Mouse (Mus musculus) kidney, adult 11 months (tissue): ENCODE results near the gene Slc25a36.

Source experiments
- DNase-seq: peaks from one replicate; pipeline ENCODE4 v3.0.0; 2022

Gene Slc25a36

DNA sequence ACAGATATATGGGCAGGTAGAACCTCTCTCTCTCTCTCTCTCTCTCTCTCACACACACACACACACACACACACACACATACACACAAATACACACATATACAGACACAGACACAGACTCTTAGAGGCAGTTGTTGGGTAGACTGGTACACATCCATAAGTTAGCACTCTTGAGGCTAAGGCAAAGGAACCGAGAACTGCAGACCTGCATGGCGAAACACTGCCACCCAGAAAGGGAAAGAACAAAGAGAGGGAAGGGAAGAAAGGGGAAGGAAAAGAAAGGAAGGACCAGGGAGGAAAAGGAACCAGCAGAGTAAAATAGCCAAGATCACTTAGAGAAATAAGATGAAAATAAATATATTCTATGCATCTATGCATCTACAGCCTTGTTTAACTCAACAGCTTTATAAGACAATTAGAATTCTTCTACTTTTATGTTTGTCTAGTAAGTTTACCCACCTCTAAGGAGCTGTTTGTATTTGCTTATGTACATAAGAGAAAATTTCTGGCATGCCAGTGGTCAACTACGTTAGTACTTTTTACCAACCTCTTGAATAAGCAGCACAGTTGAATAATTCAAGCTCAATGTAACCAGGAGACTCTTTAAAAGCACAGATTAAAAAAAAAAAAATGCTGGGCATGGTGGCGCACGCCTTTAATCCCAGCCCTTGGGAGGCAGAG, 4.3 kb downstream of the Slc25a36 start:
- no peak for DNase-seq

DNA sequence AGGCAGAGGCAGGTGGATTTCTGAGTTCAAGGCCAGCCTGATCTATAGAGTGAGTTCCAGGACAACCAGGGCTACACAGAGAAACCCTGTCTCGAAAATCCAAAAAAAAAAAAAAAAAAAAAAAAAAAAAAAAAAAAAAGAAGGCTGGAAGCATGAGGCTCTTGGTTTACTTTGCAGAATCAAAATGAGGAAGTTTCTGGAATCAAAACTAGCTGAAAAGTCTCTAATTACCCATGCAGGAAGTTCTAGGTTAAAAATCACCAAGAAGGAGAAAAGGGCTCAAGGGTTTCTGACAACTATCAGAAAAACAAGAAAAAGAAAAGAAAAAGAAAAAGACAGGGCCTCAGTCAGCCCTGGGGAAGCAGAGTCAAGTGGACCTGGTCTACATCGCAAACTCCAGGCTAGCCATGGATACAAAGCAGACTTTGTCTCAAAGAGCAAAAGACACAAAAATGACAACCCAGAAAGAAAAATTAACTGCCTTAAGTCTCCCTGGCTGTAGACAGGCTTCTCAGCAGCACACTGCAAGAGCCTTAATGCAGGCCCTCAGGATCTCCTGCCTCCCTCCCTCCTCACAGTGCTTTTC, 5.5 kb downstream of the Slc25a36 start:
- no peak for DNase-seq

DNA sequence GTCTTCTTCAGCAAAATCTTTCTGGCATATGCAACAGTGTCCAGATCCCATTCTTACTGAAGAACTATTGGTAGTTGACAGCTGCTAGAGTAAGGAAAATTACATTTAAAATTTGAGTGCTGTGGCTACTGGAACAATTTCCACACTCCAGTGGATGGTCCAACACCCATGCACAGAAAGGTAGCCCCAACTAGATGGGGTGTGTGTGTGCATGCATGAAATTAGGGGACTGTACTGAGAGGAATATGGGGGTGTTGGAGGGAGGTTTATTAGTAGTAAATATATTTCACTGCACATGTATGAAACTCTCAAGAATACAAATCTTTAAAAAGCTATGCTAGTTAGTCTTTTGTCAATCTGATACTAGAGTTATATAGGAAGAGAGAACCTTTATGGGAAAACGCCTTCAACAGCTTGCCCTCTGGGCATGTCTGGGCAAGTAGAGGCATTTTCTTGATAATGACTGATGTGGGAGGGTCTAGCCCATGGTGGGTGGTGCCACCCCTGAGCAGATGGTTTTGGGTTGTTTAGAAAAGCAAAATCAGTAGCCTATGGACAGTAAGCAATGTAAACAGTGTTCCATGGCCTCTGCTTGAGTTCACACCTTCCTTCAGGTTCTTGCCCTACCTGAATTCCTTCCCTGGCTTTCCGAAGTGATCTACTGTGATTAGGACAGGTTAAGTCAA, 7.4 kb downstream of the Slc25a36 start:
- DNase-seq = no peak

DNA sequence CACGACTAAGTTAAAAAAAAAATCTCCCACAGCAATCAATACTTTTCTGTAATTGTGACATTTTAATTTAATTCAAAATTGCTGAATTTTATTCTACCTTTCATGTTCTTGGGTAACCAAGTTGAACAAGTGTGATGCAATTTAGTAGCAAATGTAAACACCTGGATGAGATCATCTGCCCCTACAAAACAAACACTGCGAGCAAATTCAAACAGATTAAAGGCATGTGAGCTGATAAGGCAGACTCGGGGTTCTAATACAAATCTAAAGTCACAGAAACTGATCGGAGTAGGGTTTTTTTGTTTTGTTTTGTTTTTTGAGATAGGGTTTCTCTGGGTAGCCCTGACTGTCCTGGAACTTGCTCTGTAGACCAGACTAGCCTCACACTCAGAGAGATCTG, 12.0 kb downstream of the Slc25a36 start:
- no peak for DNase-seq

DNA sequence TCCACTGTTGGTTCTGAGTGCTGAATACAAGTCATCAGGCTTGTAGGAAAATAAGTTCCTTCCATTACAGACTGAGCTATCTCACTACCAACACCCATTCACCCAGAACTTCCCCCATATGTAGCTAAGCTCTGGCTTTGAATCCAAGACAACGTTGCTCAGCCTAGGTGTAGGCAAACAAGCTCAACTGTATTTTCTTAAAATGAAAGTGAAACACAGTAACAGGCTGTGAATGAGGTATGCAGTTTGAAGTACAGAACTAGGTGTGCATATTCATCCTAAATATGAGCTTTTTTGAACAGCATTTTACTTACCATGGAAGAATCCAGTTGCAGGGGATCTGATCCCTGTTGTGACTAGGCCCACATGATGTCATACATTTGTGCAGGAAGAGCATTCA, 14.8 kb downstream of the Slc25a36 start:
- no peak for DNase-seq

DNA sequence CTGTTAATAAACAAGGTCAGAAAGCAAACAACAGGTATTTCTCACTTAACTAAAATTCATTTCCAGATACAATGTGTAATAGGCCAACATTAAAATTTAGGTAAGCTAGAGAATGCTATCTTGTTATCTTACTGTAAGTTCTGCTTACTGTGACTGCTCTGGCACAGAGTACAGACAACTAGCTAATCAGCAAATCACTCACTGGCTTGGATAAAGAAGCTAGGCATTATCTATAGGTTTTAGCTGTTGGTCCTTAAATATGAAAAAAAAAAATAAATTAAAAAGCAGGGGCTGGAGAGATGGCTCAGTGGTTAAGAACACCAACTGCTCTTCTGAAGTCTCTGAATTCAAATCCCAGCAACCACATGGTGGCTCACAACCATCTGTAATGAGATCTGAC, 23.1 kb downstream of the Slc25a36 start:
- DNase-seq = no peak

DNA sequence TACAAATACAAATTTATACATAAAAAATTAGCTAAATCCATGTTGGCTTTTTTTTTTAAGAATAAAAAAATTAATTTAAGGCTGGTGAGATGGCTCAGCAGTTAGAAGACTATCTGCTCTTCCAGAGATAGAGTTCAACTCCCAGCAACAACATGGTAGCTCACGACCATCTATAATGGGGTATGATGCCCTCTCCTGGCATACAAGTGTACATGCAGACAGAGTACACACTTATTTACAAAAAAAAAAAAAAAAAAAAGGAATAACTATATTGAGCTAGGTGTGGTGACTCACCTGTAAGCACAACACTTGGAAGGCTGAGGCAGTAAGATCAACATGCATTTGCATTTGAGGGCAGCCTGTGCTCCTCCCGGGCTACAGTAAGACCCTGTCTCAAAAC, 26.3 kb downstream of the Slc25a36 start:
- DNase-seq = no peak

DNA sequence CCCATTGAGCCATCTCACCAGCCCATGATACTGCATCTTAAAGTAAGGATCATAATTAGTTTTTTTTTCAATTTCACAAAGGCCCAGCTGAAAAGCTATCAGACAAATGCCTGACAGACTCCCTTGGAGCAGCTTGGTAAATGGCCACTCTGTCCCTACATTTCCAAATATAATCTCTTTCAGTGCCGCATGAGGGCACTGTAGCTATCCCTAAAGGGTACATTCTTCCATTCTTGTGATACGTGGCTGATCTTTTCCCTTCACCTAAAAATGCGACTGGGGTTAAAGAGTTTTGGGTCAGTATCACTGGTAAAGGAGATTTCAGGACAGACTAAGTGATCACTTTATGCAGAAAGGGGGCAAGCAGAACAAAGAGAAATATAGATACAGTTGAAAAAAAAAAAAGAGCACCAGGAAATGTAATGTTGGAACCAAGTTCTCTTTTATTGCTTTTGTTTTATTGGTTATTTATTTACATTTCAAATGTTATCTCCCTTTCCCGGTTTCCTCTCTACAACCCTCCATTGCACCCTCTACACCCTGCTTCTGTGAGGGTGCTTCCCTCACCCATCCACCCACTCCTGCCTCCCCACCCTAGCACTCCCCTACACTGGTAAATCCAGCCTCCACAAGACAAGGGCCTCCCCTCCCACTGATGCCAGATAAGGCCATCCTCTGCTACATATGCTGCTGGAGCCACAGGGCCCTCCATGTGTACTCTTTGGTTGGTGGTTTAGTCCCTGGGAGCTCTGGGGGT, 29.7 kb downstream of the Slc25a36 start:
- no peak for DNase-seq

DNA sequence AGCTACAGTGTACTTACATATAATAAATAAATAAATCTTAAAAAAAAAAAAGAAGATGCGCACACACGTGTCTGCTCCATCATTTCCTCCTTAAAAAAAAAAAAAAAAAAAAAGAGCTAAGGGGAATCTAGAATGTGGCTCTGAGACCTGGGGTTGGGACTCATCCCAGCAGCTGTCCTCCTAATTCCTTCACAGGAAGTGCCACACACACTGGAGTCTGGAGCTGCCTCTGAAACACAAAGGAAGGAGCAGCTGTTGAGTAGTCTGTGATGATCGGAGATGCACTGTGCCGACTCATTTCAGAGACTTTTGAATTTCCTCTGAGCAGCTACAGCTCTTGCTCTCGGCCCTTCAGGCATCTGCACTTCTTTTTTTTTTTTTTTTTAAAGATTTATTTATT, 41.0 kb downstream of the Slc25a36 start:
- no peak for DNase-seq

DNA sequence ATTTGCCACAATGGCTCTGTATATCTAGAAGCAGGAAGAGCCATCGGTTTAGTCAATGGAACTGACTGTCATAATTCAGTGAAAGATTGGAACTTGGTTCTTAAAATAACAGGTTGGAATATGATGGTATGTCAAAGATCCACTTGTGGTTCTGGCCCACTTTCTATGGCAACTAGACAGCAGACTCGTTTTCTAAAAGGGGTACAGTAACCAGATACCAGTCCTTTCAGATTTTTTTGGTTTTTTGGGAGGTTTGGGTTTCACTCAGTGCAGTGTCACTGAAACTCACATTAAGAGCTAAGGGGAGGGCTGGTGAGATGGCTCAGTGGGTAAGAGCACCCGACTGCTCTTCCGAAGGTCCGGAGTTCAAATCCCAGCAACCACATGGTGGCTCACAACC, 41.5 kb downstream of the Slc25a36 start:
- DNase-seq = no peak

DNA sequence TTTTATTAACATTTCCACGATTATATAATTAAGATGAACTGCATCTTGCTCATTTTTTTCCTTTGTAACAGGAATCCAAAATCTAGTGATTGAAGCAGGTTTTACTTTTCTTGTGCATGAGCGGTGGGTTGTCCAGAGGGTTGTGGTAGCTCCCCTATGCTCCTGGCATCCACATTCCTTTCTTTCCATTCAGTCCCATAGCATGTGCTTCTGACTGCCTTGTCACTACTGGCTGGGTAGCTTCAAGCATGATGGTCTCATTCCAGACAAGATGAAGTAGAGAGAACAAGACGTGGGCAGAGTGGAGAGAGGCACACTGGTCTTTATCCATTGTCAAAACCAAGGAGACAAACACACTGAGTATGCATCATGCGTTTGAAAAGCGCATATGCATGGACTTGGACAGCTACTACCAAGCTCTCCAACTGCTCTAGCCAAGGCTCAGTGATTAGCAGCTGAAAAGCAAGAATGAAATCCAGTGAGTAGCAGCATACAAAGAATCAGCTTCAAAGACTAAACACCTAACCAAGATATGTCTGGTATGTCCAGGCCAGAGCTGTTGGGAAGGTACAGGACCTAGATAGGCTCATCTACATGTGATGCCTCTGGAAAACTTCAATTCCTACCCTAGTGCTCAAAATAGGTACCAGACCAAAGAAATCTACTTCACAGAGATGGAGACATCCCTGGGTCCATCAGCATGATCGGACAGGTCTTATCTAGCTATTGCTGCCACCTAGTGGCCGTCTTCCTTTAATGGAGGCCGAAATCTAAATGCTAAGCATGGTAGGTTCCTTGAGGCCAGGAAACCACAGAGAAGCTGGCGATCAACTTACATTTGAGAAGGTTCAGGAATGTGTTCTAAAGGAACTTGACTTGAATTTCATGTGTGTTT, 42.5 kb downstream of the Slc25a36 start:
- DNase-seq = peak; percentile 70

DNA sequence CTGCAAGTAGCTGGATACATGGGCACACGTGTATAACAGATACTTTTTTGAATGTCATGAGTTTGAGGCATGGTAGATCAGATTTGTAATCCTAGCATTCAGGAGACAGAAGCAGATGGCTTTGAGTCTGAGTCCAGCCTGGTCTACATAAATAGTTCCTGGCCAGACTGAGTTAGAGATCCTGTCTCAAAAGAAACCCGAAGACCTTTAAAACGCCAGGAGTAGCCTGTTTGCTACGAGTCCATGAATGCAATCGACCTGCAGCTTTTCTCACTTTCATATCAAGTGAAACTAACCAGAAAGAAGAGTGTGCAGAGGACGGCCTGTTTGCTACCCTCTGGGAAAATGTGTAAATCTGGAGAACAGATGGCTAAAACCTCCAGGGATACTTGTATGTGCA, 43.2 kb downstream of the Slc25a36 start:
- DNase-seq = no peak

DNA sequence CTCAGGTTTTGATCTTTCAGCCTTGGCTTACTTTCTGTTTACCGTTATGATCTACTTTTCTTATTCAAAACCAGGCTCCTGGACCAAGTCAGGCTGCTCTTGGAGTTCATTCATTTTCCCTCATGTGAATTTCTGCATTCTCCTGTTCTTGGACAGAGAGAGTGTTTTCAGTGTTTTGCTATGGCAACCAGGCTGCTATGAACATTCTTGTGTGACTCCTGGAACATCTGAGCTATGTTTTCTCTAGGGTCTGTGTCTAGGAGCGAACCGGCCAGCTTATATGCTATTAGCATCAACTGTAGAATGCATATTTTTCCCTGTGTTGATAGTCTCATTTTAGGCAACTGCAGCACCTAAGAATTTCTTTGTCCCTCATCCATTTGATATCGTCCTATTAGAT, 45.1 kb downstream of the Slc25a36 start:
- DNase-seq = no peak

DNA sequence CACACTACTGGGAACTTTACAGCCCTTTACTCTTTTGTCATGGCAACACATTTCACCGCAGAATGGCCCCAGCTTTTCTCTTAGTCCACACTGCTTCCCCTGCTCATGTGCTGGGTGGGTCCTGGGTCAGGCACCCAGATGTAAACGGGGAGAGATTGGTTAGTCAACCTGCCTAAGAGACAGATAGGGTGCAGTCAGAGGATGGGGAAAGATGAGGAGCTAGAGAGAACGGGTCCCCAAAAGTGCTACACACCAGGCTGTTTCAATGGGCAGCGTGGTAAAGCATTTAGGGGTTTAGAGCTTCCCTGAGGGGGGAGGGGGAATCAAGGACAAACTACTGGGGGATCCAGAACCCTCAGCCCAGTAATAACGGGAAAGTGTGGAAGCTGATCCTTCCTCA, 45.7 kb downstream of the Slc25a36 start:
- no peak for DNase-seq

DNA sequence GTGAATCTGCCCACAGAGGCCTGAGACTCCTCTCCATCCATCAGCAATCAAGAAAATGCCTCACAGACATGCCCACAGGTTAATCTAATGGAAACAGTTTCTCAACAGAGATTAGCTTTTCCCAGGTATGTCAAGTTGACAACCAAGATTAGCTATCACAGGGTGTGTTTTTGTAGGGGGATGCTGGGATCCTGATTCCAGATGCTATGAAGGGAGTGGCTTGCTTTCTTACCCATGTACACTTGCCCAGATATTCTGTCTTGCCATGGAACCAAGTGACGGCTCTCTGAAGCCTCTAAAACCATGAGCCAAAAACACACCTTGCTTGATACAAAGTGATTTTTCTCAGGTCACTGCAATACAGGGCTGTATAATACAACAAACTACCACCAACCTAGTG, 46.8 kb downstream of the Slc25a36 start:
- no peak for DNase-seq

DNA sequence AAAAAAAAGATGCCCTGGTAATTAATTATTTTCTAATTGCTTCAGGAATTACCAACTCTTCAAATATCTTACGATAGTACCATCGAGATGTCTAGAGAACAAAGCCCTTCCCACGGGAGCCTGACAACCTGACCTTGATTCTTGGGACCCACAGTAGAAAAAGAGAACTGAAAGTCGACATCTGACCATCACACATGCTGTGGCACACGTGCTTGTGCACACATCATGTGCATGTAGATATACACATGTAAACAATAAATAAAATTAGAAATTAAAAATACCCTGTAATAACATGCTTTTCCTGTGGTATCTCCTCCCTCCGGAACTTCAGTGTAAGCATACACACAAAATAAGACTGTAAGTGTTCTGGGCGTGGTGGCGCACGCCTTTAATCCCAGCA, 49.3 kb downstream of the Slc25a36 start:
- DNase-seq = no peak

DNA sequence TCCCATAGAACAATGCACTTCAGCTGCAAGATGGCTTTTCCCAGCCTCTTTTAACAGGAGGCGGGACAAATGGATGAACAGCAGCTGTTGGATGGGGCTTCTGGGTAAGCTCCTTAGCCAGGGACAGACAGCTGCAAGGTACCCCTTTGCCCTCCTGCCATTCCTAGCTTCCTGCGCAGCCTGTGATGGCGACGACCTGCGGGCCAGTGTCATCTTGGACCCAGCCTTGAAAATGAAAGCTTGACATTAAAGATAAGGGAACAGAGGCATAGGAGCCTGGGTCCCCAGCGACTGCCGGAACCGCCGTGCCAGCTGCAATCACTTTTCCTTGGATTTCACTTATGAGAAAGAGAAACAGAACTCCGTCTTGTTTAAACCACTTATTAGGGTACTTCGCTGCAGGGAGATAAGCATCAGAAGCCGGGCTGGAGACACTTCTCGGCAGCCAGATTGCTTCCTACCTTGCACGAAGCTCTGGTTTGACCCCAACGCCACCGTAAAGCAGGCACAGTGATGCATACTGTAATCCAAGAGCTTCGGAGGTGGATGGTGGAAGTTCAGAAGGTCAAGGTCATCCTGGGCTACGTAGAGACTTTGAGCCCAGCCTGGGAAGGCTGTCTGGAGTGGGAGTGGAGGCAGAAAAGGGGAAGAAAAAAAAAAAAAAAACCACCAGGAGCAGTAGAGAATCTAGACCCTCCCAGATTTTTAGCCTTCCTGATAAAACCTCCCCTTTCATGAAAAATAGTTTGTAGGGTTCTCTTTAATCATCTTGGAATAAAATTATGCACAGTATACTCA, 54.2 kb downstream of the Slc25a36 start:
- no peak for DNase-seq

DNA sequence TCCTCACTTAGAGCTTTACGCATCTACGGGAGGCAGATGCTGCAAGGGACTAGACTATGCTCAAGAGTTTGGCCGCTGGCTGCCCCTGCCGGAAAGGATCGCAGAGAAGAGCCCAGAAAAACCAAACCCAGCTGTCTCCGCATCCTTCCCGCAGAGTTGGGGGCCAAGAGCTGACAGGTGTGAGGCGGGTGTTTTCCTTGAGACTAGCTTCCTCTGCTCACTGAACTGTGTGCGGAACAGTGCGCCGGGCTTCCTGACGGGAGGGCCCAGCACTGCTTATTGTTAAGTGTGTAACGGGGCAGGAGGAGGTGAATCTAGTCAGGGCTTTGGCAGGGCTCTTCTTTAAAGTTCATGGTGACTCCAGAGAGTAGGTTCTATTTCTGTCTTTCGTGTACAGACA, 55.1 kb downstream of the Slc25a36 start:
- no peak for DNase-seq

DNA sequence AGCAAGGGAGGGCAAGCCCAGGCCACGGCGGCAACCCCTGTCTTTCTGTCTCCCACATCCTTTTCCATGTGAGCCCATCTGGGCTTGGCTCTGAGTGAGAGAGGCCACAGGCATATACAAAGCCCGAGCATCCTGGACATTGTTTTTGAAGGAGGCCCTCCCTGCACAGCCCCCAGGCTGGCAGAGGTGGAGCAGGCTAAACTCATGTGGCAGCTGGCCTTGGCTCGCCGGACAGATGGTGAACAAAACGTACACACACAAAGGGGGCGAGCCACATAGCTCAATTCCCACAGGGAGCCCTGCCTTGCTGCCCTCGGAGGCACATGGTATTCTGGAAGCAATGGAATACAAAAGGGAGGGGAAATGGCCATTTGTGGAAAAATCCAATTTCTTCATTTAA, 59.8 kb downstream of the Slc25a36 start:
- no peak for DNase-seq

DNA sequence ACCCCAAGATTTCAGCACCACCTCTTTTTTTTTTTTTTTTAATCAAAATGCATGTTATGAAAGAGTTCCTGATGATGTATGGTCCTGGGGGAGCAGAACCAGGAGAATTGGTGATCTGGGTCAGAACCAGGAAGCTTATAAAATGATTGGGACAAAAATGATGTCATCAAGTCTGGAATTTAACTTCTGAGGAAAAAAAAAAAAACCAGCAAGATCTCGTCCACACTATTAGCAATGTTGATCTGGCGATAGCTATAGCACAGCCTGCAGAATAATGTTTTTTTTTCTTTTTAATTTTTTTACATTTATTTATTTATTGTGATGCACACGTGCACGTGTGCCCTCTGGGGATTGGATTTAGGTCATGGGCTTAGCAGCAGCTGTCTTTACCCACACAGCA, 64.7 kb downstream of the Slc25a36 start:
- DNase-seq = no peak

DNA sequence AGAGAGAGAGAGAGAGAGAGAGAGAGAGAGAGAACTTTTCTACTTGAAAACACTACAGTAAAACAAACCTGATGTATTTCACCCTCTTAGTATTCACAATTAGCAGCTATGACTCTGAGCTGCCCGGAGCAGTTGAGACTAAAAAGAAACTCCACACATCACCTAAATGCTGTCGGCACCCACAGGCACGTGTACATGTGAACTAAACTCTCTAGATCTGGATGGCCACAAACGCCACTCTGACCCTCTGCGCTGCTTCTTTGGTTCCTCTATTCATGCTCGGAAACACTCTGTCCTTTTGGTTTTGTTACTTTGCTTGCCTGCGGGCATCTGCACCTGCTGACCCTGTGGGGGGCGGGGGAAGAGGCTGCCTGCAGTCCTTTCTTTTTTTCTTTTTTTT, 69.3 kb downstream of the Slc25a36 start:
- DNase-seq = no peak

DNA sequence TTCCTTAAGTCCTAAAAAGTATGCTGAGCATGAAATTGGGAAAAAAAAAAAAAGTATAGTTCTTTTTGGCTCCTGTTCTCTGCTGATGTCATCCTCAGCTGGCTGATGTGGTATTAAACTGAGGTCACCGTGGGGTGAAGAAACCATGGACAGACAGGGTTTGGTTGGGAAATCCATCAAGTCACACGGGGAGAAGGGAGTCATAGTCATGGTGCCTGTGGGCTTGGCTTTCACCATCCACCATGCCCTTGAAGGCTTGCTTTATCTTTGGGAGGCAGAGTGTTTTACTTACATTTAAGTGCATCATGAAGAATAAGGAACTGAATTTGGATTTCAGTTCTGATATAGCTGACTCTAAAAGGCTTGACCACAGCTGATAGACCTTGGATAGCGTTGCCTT, 72.9 kb downstream of the Slc25a36 start:
- DNase-seq = no peak
